Mouse (Mus musculus) bone marrow macrophage, adult 2 months (primary cell): ENCODE data around the gene Tmem101.

ENCODE experiments used
- CTCF ChIP-seq: IDR thresholded peaks from 2 replicates; pipeline ENCODE4 v1.5.1; 2012; ENCODE audit warnings: low read depth, mild to moderate bottlenecking, low read length, moderate library complexity
- POLR2A ChIP-seq: IDR thresholded peaks from 2 replicates; pipeline ENCODE4 v1.6.1; 2012; ENCODE audit warnings: mild to moderate bottlenecking, low read depth, low read length, borderline replicate concordance

DNA sequence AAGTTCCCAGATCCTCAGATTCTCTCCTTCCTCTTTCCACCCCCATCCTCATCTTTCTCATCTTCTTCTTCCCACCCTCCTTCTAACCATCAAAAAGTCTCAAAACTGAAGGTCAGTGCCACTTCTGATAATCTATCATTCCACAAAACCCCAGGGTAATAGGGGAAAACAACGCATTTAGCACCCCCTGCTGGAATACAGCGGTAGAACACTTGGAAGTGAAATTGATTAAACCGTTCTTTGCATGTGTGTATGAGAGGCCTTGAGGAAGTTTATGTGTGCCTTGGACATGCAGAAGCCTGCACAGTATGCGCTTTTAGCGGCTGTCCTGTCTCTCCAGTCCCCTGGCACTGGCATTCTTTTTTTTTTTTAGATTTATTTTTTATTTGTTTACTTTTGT is 15.7 kb downstream of the Tmem101 start:
- TF ChIP-seq POLR2A, result no peak
- no peak for TF ChIP-seq CTCF
